Mouse (Mus musculus) limb, embryonic 13.5 days (tissue): ENCODE measurements at regions not wholly inside any gene's neighbourhood (a gene's known extent, or its start where the extent isn't known, plus 50 kb on each side); places are given as distances from the start of the nearest gene placed in this dataset.
A peak's percentile ranks its signal among the peaks of the same experiment; 100 is the strongest.

Experiments
- ATAC-seq: fragments of 200-750 bp; cut with Nextera tagmentation; 2 replicates; pipeline ENCODE4 v1.8.0; 2017; ENCODE audit warnings: low read depth, moderate number of reproducible peaks, moderate TSS enrichment; ENCODE audit not compliant: low FRiP score
- H3K27ac ChIP-seq: fragments of 300-500 bp; sonication (generic); 2 replicates; pipeline ENCODE4 v1.5.1; 2015; ENCODE audit warnings: inconsistent platforms, mild to moderate bottlenecking, moderate library complexity
- H3K27me3 ChIP-seq: fragments of 300-500 bp; sonication (generic); 2 replicates; pipeline ENCODE4 v1.6.1; 2015; ENCODE audit warnings: mild to moderate bottlenecking, inconsistent platforms
- H3K36me3 ChIP-seq: fragments of 300-500 bp; sonication (generic); 2 replicates; pipeline ENCODE4 v1.6.1; 2015; ENCODE audit warnings: inconsistent platforms, mild to moderate bottlenecking, moderate library complexity
- H3K4me1 ChIP-seq: fragments of 300-500 bp; sonication (generic); 2 replicates; pipeline ENCODE4 v1.6.1; 2015; ENCODE audit warnings: inconsistent platforms
- H3K4me2 ChIP-seq: fragments of 300-500 bp; sonication (generic); replicated peaks from 2 replicates; pipeline ENCODE4 v1.6.1; 2015; ENCODE audit warnings: inconsistent platforms, mild to moderate bottlenecking, moderate library complexity
- H3K4me3 ChIP-seq: fragments of 300-500 bp; sonication (generic); 2 replicates; pipeline ENCODE4 v1.5.1; 2015; ENCODE audit warnings: moderate library complexity, mild to moderate bottlenecking, inconsistent platforms
- H3K9ac ChIP-seq: fragments of 300-500 bp; sonication (generic); 2 replicates; pipeline ENCODE4 v1.6.1; 2015; ENCODE audit warnings: mild to moderate bottlenecking, inconsistent platforms
- H3K9me3 ChIP-seq: fragments of 300-500 bp; sonication (generic); 2 replicates; pipeline ENCODE4 v1.6.1; 2016; ENCODE audit warnings: inconsistent platforms
- WGBS: fragments of 180-500 bp; shearing (Covaris S2); methylation state at CpG from one replicate; pipeline ENCODE4 v1.1.7; 2015; 5-methylcytosine and 5-hydroxymethylcytosine counted together

- H3K4me3 ChIP-seq: no peak overlapping the region
- H3K9me3 ChIP-seq: no peaks in the 10 kb centered on the region
- no peak overlapping the region for H3K4me2 ChIP-seq
- H3K27me3 ChIP-seq: no peaks in the 10 kb centered on the region
- peaks cover 10% of the 10 kb centered on the region for H3K4me1 ChIP-seq
- ATAC-seq: no peak
- 78% methylated on average over 17 of the region's 17 CpGs for WGBS
- no peak overlapping the region for H3K27ac ChIP-seq
- H3K9ac ChIP-seq: no peak overlapping the region
- H3K36me3 ChIP-seq: no peaks in the 10 kb centered on the region
These were observed 63.1 kb downstream of the Gm11011 start for GRCm38 (mm10) chr2:169524429-169524828.

DNA sequence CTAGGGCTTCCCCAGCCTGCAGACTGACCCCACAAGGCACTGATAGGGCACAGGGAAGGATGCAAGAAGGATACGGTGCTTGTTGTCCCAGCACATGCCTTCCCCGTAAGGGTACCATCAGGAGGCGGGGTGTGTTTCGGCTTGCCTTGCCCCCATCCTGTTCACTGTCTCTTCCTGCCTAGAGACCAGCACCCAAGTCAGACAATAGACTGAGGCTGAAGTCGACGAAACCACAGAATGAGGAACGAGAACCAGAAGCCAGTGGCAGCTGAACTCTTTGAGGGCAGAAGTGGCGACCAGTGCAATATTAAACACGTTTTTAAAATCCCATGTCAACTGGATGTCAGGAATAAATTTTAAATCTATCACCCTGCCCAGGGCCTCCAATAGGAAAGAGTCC is 67.6 kb downstream of the Gm11011 start:
- Histone ChIP-seq H3K36me3 (no peaks in the 10 kb centered on the region), H3K9ac (no peak overlapping the region), H3K4me2 (no peak overlapping the region), H3K4me3 (no peak overlapping the region), H3K27ac (no peak overlapping the region), H3K4me1 (peaks cover 10% of the 10 kb centered on the region), H3K27me3 (no peaks in the 10 kb centered on the region), H3K9me3 (no peaks in the 10 kb centered on the region)
- no peak for ATAC-seq
- WGBS: 75% methylated on average over 9 of the region's 9 CpGs

- no peak for ATAC-seq
- H3K4me3 ChIP-seq: no peak overlapping the region
- H3K36me3 ChIP-seq: no peaks in the 10 kb centered on the region
- H3K27me3 ChIP-seq: no peaks in the 10 kb centered on the region
- H3K27ac ChIP-seq: no peak overlapping the region
- 81% methylated on average over 11 of the region's 11 CpGs for WGBS
- H3K9ac ChIP-seq: no peak overlapping the region
- H3K4me2 ChIP-seq: no peak overlapping the region
- no peaks in the 10 kb centered on the region for H3K4me1 ChIP-seq
- H3K9me3 ChIP-seq: no peaks in the 10 kb centered on the region
These were observed 72.2 kb downstream of the Gm11011 start for GRCm38 (mm10) chr2:169515350-169515749.

DNA sequence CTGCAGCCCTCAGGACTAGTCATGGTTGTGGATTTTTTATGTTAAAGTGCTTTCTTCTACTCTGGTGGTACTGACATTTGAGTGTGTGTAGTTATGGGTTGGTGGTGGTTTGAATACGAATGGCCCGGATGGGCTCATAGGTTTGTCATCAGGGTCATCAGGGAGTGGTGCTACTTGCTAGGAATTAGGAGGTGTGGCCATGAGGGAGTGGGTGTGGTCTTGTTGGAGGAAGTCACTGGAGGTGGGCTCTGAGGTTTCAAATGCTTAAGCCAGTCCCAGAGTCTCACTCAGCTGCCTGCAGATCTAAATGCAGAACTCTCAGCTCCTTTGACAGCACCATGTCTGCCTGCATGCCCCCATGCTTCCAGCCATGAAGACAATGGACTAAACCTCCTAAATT is 76.8 kb downstream of the Gm11011 start:
- Histone ChIP-seq H3K9ac (no peak overlapping the region), H3K9me3 (no peaks in the 10 kb centered on the region), H3K27me3 (no peaks in the 10 kb centered on the region), H3K4me2 (no peak overlapping the region), H3K27ac (no peak overlapping the region), H3K4me1 (no peaks in the 10 kb centered on the region), H3K4me3 (no peak overlapping the region), H3K36me3 (no peaks in the 10 kb centered on the region)
- 91% methylated on average over 2 of the region's 2 CpGs for WGBS
- no peak for ATAC-seq

- 87% methylated on average over 4 of the region's 4 CpGs for whole genome bisulfite sequencing
- Histone ChIP-seq H3K27ac (no peak overlapping the region), H3K4me1 (peaks cover 5% of the 10 kb centered on the region; the same call in 1 of the 2 replicates), H3K9ac (no peak overlapping the region), H3K4me2 (no peak overlapping the region), H3K4me3 (no peak overlapping the region), H3K9me3 (no peaks in the 10 kb centered on the region), H3K27me3 (no peaks in the 10 kb centered on the region), H3K36me3 (no peaks in the 10 kb centered on the region)
- no peak for ATAC-seq
These were observed 78.1 kb downstream of the Gm11011 start for GRCm38 (mm10) chr2:169509406-169509805.

DNA sequence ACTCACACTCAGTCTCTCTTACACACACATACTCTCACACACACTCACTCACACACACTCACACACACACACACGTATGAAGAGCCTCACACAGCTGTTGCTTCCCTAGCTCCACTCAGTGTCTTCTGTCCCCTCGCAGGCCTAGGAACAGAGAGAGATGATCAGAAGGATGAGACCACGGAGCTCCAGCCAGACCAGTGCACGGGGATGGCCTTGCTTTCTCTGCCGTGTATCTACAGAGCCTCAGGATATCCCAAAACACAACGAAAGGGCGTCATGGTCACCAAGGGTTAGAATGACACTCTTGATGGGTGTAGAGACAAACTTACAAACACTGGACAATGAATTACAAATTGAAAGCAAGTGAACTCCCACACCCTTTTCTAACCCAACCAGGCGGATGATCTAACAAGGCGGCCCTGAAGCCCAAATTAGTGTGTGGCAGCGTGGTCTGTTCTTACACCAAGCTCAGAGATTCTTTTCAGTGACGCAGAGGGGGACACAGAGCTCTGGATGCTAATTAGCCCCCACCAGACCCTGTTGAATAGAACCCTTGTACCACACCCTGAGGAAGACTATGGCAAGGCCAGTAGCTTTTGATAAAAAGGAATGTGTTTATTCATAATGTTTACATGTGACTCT is 83.0 kb downstream of the Gm11011 start:
- H3K27ac ChIP-seq: no peak overlapping the region
- no peak overlapping the region for H3K4me2 ChIP-seq
- ATAC-seq: no peak
- H3K4me3 ChIP-seq: no peak overlapping the region
- H3K36me3 ChIP-seq: no peaks in the 10 kb centered on the region
- H3K9me3 ChIP-seq: no peaks in the 10 kb centered on the region
- H3K4me1 ChIP-seq: peaks cover 21% of the 10 kb centered on the region
- no peak overlapping the region for H3K9ac ChIP-seq
- no peaks in the 10 kb centered on the region for H3K27me3 ChIP-seq
- 90% methylated on average over 11 of the region's 11 CpGs for WGBS

- H3K4me1 ChIP-seq: peaks cover 21% of the 10 kb centered on the region
- H3K36me3 ChIP-seq: no peaks in the 10 kb centered on the region
- H3K27ac ChIP-seq: no peak overlapping the region
- H3K9me3 ChIP-seq: no peaks in the 10 kb centered on the region
- H3K27me3 ChIP-seq: no peaks in the 10 kb centered on the region
- H3K9ac ChIP-seq: no peak overlapping the region
- no peak overlapping the region for H3K4me2 ChIP-seq
- no peak overlapping the region for H3K4me3 ChIP-seq
- ATAC-seq: no peak
- WGBS: 57% methylated on average over 6 of the region's 6 CpGs
These were observed 84.0 kb downstream of the Gm11011 start for GRCm38 (mm10) chr2:169503598-169503958.

GRCm38 (mm10) chr2:169502717-169503597 is 84.6 kb downstream of the Gm11011 start:
- no peak for ATAC-seq
- 24% methylated on average over 19 of the region's 19 CpGs for WGBS
- H3K27ac ChIP-seq: no peak overlapping the region
- no peaks in the 10 kb centered on the region for H3K27me3 ChIP-seq
- H3K36me3 ChIP-seq: no peaks in the 10 kb centered on the region
- H3K9ac ChIP-seq: no peak overlapping the region
- peak overlapping the region; percentile 38 for H3K4me2 ChIP-seq
- peaks cover 21% of the 10 kb centered on the region for H3K4me1 ChIP-seq
- H3K4me3 ChIP-seq: no peak overlapping the region
- no peaks in the 10 kb centered on the region for H3K9me3 ChIP-seq

DNA sequence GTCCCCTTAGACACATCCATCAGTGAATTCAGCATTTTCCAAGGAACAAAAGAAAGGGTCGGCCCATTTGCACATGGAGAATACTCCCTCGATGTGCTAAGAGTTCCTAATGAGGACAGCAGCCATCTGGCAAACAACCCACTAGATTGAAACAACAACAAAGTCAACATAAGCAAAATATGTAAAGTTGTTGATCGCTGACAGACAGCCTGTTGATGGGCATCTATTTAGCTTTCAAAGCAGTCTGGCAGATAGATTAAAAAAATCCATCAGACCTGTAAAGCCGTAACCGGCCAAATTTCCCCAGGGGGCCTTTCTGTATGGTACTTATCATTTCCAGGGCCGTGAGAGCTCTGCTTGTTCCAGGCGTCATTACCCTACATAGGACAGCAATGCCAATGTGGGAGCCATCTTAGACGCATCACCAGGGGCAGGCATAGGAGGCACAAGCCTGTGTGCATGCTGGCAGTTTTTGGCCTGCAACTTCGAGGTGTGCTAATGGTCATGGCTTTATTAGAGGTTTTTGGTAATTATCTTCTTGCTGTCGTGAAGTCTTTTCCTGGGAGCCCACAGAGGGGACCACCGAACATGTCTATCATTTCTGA is 85.7 kb downstream of the Gm11011 start:
- peaks cover 21% of the 10 kb centered on the region for H3K4me1 ChIP-seq
- H3K27ac ChIP-seq: no peak overlapping the region
- no peak for ATAC-seq
- no peak overlapping the region for H3K4me3 ChIP-seq
- no peaks in the 10 kb centered on the region for H3K36me3 ChIP-seq
- H3K9me3 ChIP-seq: no peaks in the 10 kb centered on the region
- H3K27me3 ChIP-seq: no peaks in the 10 kb centered on the region
- H3K4me2 ChIP-seq: no peak overlapping the region
- 71% methylated on average over 11 of the region's 11 CpGs for WGBS
- no peak overlapping the region for H3K9ac ChIP-seq

- WGBS: 92% methylated on average over 10 of the region's 10 CpGs
- no peak overlapping the region for H3K27ac ChIP-seq
These were observed 92.2 kb downstream of the Gm11011 start for GRCm38 (mm10) chr2:169495368-169495767.

GRCm38 (mm10) chr2:169494503-169495311 is 92.8 kb downstream of the Gm11011 start:
- Histone ChIP-seq H3K36me3 (no peaks in the 10 kb centered on the region), H3K4me1 (peaks cover 14% of the 10 kb centered on the region), H3K9ac (no peak overlapping the region), H3K9me3 (no peaks in the 10 kb centered on the region), H3K27me3 (no peaks in the 10 kb centered on the region), H3K4me2 (no peak overlapping the region), H3K4me3 (no peak overlapping the region), H3K27ac (no peak overlapping the region)
- no peak for ATAC-seq
- 67% methylated on average over 11 of the region's 11 CpGs for whole genome bisulfite sequencing

More at GRCm38 (mm10) chr2:169495368-169495767, 92.2 kb downstream of the Gm11011 start:
- no peaks in the 10 kb centered on the region for H3K36me3 ChIP-seq
- H3K9me3 ChIP-seq: no peaks in the 10 kb centered on the region
- H3K4me1 ChIP-seq: peaks cover 14% of the 10 kb centered on the region
- no peak overlapping the region for H3K9ac ChIP-seq
- ATAC-seq: no peak
- no peak overlapping the region for H3K4me3 ChIP-seq
- H3K27me3 ChIP-seq: no peaks in the 10 kb centered on the region
- no peak overlapping the region for H3K4me2 ChIP-seq
